Mouse (Mus musculus) lung, postnatal 0 days (tissue): ENCODE measurements around the gene Nudc.

ENCODE experiments used
- CTCF ChIP-seq: IDR thresholded peaks from 2 replicates; pipeline ENCODE4 v1.5.1; 2016; ENCODE audit warnings: antibody characterized with exemption, mild to moderate bottlenecking
- EP300 ChIP-seq: IDR thresholded peaks from 2 replicates; pipeline ENCODE4 v1.6.1; 2016; ENCODE audit warnings: antibody characterized with exemption, mild to moderate bottlenecking, control low read depth

GRCm38 (mm10) chr4:133494867-133495266 lies 50.9 kb downstream of the Nudc start:
- TF ChIP-seq CTCF (no peak), EP300 (no peak)
